Mouse (Mus musculus): Measurements from ENCODE around the gene Tmem108. TPM values are rescaled to one million over a fixed set of nuclear protein-coding genes. Genes with fewer than 3 reads are reported as not detected.
A peak's percentile ranks its signal among the peaks of the same experiment; 100 is the strongest.

The Tmem108 gene
- 29.9 and 34.2 TPM in 2 replicates for polyA plus RNA-seq (2014; fragmentation: Nextera tagmentation; extraction: Ambion mirVana)

GRCm38 (mm10) chr9:103761647-103762084 is at the start of gene Tmem108:
Tmem108 (minus strand) TSS chr9:103761837.
- H3K4me1 ChIP-seq (replicated peaks; ENCODE audit: control insufficient read depth, insufficient read depth, low read length) = peaks cover 11% of the 10 kb centered on the region
- peak within 1 kb of the TSS; percentile 68 for H3K4me2 ChIP-seq (replicated peaks)
- H3K9me3 ChIP-seq (ENCODE audit: control insufficient read depth, low read length) = no peaks in the 10 kb centered on the region
- peak; percentile 93 for DNase-seq (ENCODE audit: low spot score)
- peak within 1 kb of the TSS; percentile 84 for H3K9ac ChIP-seq
- 0 out of 2 replicates have a peak, but pooled peaks cover 9% of the 10 kb centered on the region for H3K27me3 ChIP-seq (ENCODE audit: control insufficient read depth, insufficient read depth, low read length)
- H3K36me3 ChIP-seq (replicated peaks; ENCODE audit: control insufficient read depth, insufficient read depth) = no peaks in the 10 kb centered on the region
- peak; percentile 94 for ATAC-seq (ENCODE audit: low FRiP score)
- 0% methylated on average over 50 of the region's 51 CpGs for whole genome bisulfite sequencing
- H3K27ac ChIP-seq = peak within 1 kb of the TSS; percentile 57
- peak within 1 kb of the TSS; percentile 64 for H3K4me3 ChIP-seq (replicated peaks; ENCODE audit: low read length)

- H3K9ac ChIP-seq = no peak overlapping the region
- H3K9me3 ChIP-seq (ENCODE audit: control insufficient read depth, low read length) = no peaks in the 10 kb centered on the region
- H3K4me1 ChIP-seq (replicated peaks; ENCODE audit: control insufficient read depth, insufficient read depth, low read length) = no peaks in the 10 kb centered on the region
- DNase-seq (ENCODE audit: low spot score) (no peak), ATAC-seq (ENCODE audit: low FRiP score) (no peak)
- H3K4me2 ChIP-seq (replicated peaks) = no peak overlapping the region
- H3K36me3 ChIP-seq (replicated peaks; ENCODE audit: control insufficient read depth, insufficient read depth) = no peaks in the 10 kb centered on the region
- no peaks in the 10 kb centered on the region for H3K27me3 ChIP-seq (ENCODE audit: control insufficient read depth, insufficient read depth, low read length)
- H3K4me3 ChIP-seq (replicated peaks; ENCODE audit: low read length) = no peak overlapping the region
- 64% methylated on average over 1 of the region's 1 CpGs for WGBS
- no peak overlapping the region for H3K27ac ChIP-seq
Measured at GRCm38 (mm10) chr9:103789029-103789428, 27.4 kb upstream of the Tmem108 start.

GRCm38 (mm10) chr9:103784156-103784555 is 22.5 kb upstream of the Tmem108 start:
- H3K4me1 ChIP-seq (replicated peaks; ENCODE audit: control insufficient read depth, insufficient read depth, low read length) = no peaks in the 10 kb centered on the region
- no peaks in the 10 kb centered on the region for H3K27me3 ChIP-seq (ENCODE audit: control insufficient read depth, insufficient read depth, low read length)
- no peak overlapping the region for H3K9ac ChIP-seq
- no peaks in the 10 kb centered on the region for H3K36me3 ChIP-seq (replicated peaks; ENCODE audit: control insufficient read depth, insufficient read depth)
- no peak overlapping the region for H3K4me3 ChIP-seq (replicated peaks; ENCODE audit: low read length)
- no peaks in the 10 kb centered on the region for H3K9me3 ChIP-seq (ENCODE audit: control insufficient read depth, low read length)
- ATAC-seq (ENCODE audit: low FRiP score) = no peak
- no peak overlapping the region for H3K4me2 ChIP-seq (replicated peaks)
- H3K27ac ChIP-seq = no peak overlapping the region
- 89% methylated on average over 4 of the region's 4 CpGs for WGBS
- DNase-seq (ENCODE audit: low spot score) = no peak

GRCm38 (mm10) chr9:103783276-103783675 is 21.6 kb upstream of the Tmem108 start:
- ATAC-seq (ENCODE audit: low FRiP score) = no peak
- H3K4me2 ChIP-seq (replicated peaks) = no peak overlapping the region
- WGBS = 80% methylated on average over 16 of the region's 16 CpGs

GRCm38 (mm10) chr9:103782306-103782705 is 20.7 kb upstream of the Tmem108 start:
- no peaks in the 10 kb centered on the region for H3K27me3 ChIP-seq (ENCODE audit: control insufficient read depth, insufficient read depth, low read length)
- no peak overlapping the region for H3K9ac ChIP-seq
- no peak overlapping the region for H3K27ac ChIP-seq
- ATAC-seq (ENCODE audit: low FRiP score) = no peak
- H3K36me3 ChIP-seq (replicated peaks; ENCODE audit: control insufficient read depth, insufficient read depth) = no peaks in the 10 kb centered on the region
- no peak overlapping the region for H3K4me2 ChIP-seq (replicated peaks)
- no peaks in the 10 kb centered on the region for H3K4me1 ChIP-seq (replicated peaks; ENCODE audit: control insufficient read depth, insufficient read depth, low read length)
- no peak for DNase-seq (ENCODE audit: low spot score)
- WGBS = 77% methylated on average over 7 of the region's 7 CpGs
- H3K9me3 ChIP-seq (ENCODE audit: control insufficient read depth, low read length) = no peaks in the 10 kb centered on the region
- no peak overlapping the region for H3K4me3 ChIP-seq (replicated peaks; ENCODE audit: low read length)

More at GRCm38 (mm10) chr9:103783276-103783675, 21.6 kb upstream of the Tmem108 start:
- DNase-seq (ENCODE audit: low spot score) = no peak
- H3K9me3 ChIP-seq (ENCODE audit: control insufficient read depth, low read length) = no peaks in the 10 kb centered on the region
- H3K4me1 ChIP-seq (replicated peaks; ENCODE audit: control insufficient read depth, insufficient read depth, low read length) = no peaks in the 10 kb centered on the region
- no peak overlapping the region for H3K4me3 ChIP-seq (replicated peaks; ENCODE audit: low read length)
- H3K36me3 ChIP-seq (replicated peaks; ENCODE audit: control insufficient read depth, insufficient read depth) = no peaks in the 10 kb centered on the region
- H3K27ac ChIP-seq = no peak overlapping the region
- no peak overlapping the region for H3K9ac ChIP-seq
- H3K27me3 ChIP-seq (ENCODE audit: control insufficient read depth, insufficient read depth, low read length) = no peaks in the 10 kb centered on the region

- WGBS = 85% methylated on average over 7 of the region's 7 CpGs
Measured at GRCm38 (mm10) chr9:103781407-103781806, 19.8 kb upstream of the Tmem108 start.

GRCm38 (mm10) chr9:103780598-103780997 is 19.0 kb upstream of the Tmem108 start:
- H3K4me1 ChIP-seq (replicated peaks; ENCODE audit: control insufficient read depth, insufficient read depth, low read length) = no peaks in the 10 kb centered on the region
- WGBS = 87% methylated on average over 4 of the region's 4 CpGs

More at GRCm38 (mm10) chr9:103781407-103781806, 19.8 kb upstream of the Tmem108 start:
- Histone ChIP-seq H3K4me3 (replicated peaks; ENCODE audit: low read length) (no peak overlapping the region), H3K9me3 (ENCODE audit: control insufficient read depth, low read length) (no peaks in the 10 kb centered on the region), H3K36me3 (replicated peaks; ENCODE audit: control insufficient read depth, insufficient read depth) (no peaks in the 10 kb centered on the region), H3K9ac (no peak overlapping the region), H3K27me3 (ENCODE audit: control insufficient read depth, insufficient read depth, low read length) (no peaks in the 10 kb centered on the region), H3K4me1 (replicated peaks; ENCODE audit: control insufficient read depth, insufficient read depth, low read length) (no peaks in the 10 kb centered on the region), H3K4me2 (replicated peaks) (no peak overlapping the region), H3K27ac (no peak overlapping the region)
- ATAC-seq (ENCODE audit: low FRiP score) (no peak), DNase-seq (ENCODE audit: low spot score) (no peak)

GRCm38 (mm10) chr9:103778185-103778584 is 16.5 kb upstream of the Tmem108 start:
- ATAC-seq (ENCODE audit: low FRiP score) (no peak), DNase-seq (ENCODE audit: low spot score) (no peak)
- no peaks in the 10 kb centered on the region for H3K4me1 ChIP-seq (replicated peaks; ENCODE audit: control insufficient read depth, insufficient read depth, low read length)
- whole genome bisulfite sequencing = 48% methylated on average over 1 of the region's 1 CpGs
- H3K9ac ChIP-seq = no peak overlapping the region
- no peak overlapping the region for H3K4me2 ChIP-seq (replicated peaks)
- no peaks in the 10 kb centered on the region for H3K9me3 ChIP-seq (ENCODE audit: control insufficient read depth, low read length)
- H3K27ac ChIP-seq = no peak overlapping the region
- no peaks in the 10 kb centered on the region for H3K36me3 ChIP-seq (replicated peaks; ENCODE audit: control insufficient read depth, insufficient read depth)
- H3K27me3 ChIP-seq (ENCODE audit: control insufficient read depth, insufficient read depth, low read length) = no peaks in the 10 kb centered on the region
- H3K4me3 ChIP-seq (replicated peaks; ENCODE audit: low read length) = no peak overlapping the region

More at GRCm38 (mm10) chr9:103780598-103780997, 19.0 kb upstream of the Tmem108 start:
- no peak overlapping the region for H3K4me2 ChIP-seq (replicated peaks)
- DNase-seq (ENCODE audit: low spot score) = no peak
- H3K27me3 ChIP-seq (ENCODE audit: control insufficient read depth, insufficient read depth, low read length) = no peaks in the 10 kb centered on the region
- no peak overlapping the region for H3K27ac ChIP-seq
- ATAC-seq (ENCODE audit: low FRiP score) = no peak
- no peaks in the 10 kb centered on the region for H3K9me3 ChIP-seq (ENCODE audit: control insufficient read depth, low read length)
- no peak overlapping the region for H3K9ac ChIP-seq
- H3K4me3 ChIP-seq (replicated peaks; ENCODE audit: low read length) = no peak overlapping the region
- H3K36me3 ChIP-seq (replicated peaks; ENCODE audit: control insufficient read depth, insufficient read depth) = no peaks in the 10 kb centered on the region

- ATAC-seq (ENCODE audit: low FRiP score) = no peak
- no peak for DNase-seq (ENCODE audit: low spot score)
- Histone ChIP-seq H3K4me2 (replicated peaks) (peak overlapping the region; percentile 68), H3K4me3 (replicated peaks; ENCODE audit: low read length) (peak overlapping the region; percentile 64), H3K36me3 (replicated peaks; ENCODE audit: control insufficient read depth, insufficient read depth) (no peaks in the 10 kb centered on the region), H3K9me3 (ENCODE audit: control insufficient read depth, low read length) (no peaks in the 10 kb centered on the region), H3K4me1 (replicated peaks; ENCODE audit: control insufficient read depth, insufficient read depth, low read length) (peaks cover 11% of the 10 kb centered on the region), H3K9ac (peak overlapping the region; percentile 84), H3K27ac (peak overlapping the region; percentile 57), H3K27me3 (ENCODE audit: control insufficient read depth, insufficient read depth, low read length) (0 out of 2 replicates have a peak, but pooled peaks cover 9% of the 10 kb centered on the region)
- under 1% methylated on average over 30 of the region's 30 CpGs for WGBS
Measured at GRCm38 (mm10) chr9:103761151-103761571, 476 bp downstream of the Tmem108 start.

GRCm38 (mm10) chr9:103760356-103760755 is 1.3 kb downstream of the Tmem108 start:
- ATAC-seq (ENCODE audit: low FRiP score) (no peak), DNase-seq (ENCODE audit: low spot score) (no peak)
- Histone ChIP-seq H3K9ac (peak overlapping the region; percentile 84; the same call in 1 of the 2 replicates), H3K27me3 (ENCODE audit: control insufficient read depth, insufficient read depth, low read length) (0 out of 2 replicates have a peak, but pooled peaks cover 9% of the 10 kb centered on the region), H3K4me2 (replicated peaks) (peak overlapping the region; percentile 68), H3K36me3 (replicated peaks; ENCODE audit: control insufficient read depth, insufficient read depth) (no peaks in the 10 kb centered on the region), H3K27ac (no peak overlapping the region), H3K9me3 (ENCODE audit: control insufficient read depth, low read length) (no peaks in the 10 kb centered on the region), H3K4me1 (replicated peaks; ENCODE audit: control insufficient read depth, insufficient read depth, low read length) (peaks cover 11% of the 10 kb centered on the region), H3K4me3 (replicated peaks; ENCODE audit: low read length) (peak overlapping the region; percentile 64)
- WGBS = 28% methylated on average over 8 of the region's 8 CpGs

Data from hindbrain, embryonic 14.5 days (tissue).